Mouse (Mus musculus): Measurements from ENCODE around the gene Atp5s. TPM values are rescaled to one million over a fixed set of nuclear protein-coding genes. Genes with fewer than 3 reads are reported as not detected.
A peak's percentile ranks its signal among the peaks of the same experiment; 100 is the strongest.

The Atp5s gene
- polyA plus RNA-seq, 1 experiment = 9.3 TPM

- Histone ChIP-seq H3K36me3 (ENCODE audit: control insufficient read depth, insufficient read depth) (no peaks in the 10 kb centered on the region), H3K4me3 (no peak overlapping the region)
- TF ChIP-seq MYOG (IDR thresholded peaks at IDR 0.05; ENCODE audit: control insufficient read depth in 1 of 3, insufficient read depth in 1 of 3, insufficient read length in 2 of 3, low read depth in 2 of 3) (peak in 2 of 3 experiments; percentile 60 to 77), POLR2A (IDR thresholded peaks at IDR 0.05; ENCODE audit: insufficient read length, low read depth) (no peak), TCF3 (IDR thresholded peaks at IDR 0.05; ENCODE audit: insufficient read length, low read depth) (no peak), E2F4 (IDR thresholded peaks at IDR 0.05; ENCODE audit: insufficient read depth) (no peak), MYOD1 (IDR thresholded peaks at IDR 0.05; ENCODE audit: control insufficient read depth in 1 of 3, insufficient read length in 2 of 3, low read depth in 2 of 3) (peak in 2 of 3 experiments; percentile 6 to 50), TCF12 (IDR thresholded peaks at IDR 0.05; ENCODE audit: insufficient read depth, poor library complexity, severe bottlenecking) (no peak), USF1 (IDR thresholded peaks at IDR 0.05; ENCODE audit: low read depth) (no peak), CEBPB (IDR thresholded peaks at IDR 0.05; ENCODE audit: insufficient read depth, poor library complexity, severe bottlenecking) (no peak), POLR2AphosphoS2 (IDR thresholded peaks at IDR 0.05; ENCODE audit: insufficient read length, low read depth) (no peak)
Measured at GRCm38 (mm10) chr12:69689094-69689493, 35.7 kb upstream of the Atp5s start.

GRCm38 (mm10) chr12:69690714-69691113 lies 34.0 kb upstream of the Atp5s start:
- no peak overlapping the region for H3K4me3 ChIP-seq
- no peak overlapping the region for H3ac ChIP-seq (ENCODE audit: control insufficient read depth, insufficient read length)
- TF ChIP-seq POLR2AphosphoS2 (IDR thresholded peaks at IDR 0.05; ENCODE audit: insufficient read length, low read depth) (no peak), E2F4 (IDR thresholded peaks at IDR 0.05; ENCODE audit: insufficient read depth) (no peak)
- H3K79me2 ChIP-seq (ENCODE audit: control insufficient read depth, insufficient read depth) = no peaks in the 10 kb centered on the region
- H3K4me2 ChIP-seq (ENCODE audit: low read depth) = no peak overlapping the region
- no peaks in the 10 kb centered on the region for H3K27me3 ChIP-seq (ENCODE audit: control insufficient read depth, insufficient read depth, insufficient read length)
- H3K36me3 ChIP-seq (ENCODE audit: control insufficient read depth, insufficient read depth) = no peaks in the 10 kb centered on the region

More at GRCm38 (mm10) chr12:69689094-69689493, 35.7 kb upstream of the Atp5s start:
- H3K79me2 ChIP-seq (ENCODE audit: control insufficient read depth, insufficient read depth) = no peaks in the 10 kb centered on the region
- no peaks in the 10 kb centered on the region for H3K27me3 ChIP-seq (ENCODE audit: control insufficient read depth, insufficient read depth, insufficient read length)
- H3ac ChIP-seq (ENCODE audit: control insufficient read depth, insufficient read length) = no peak overlapping the region
- H3K4me2 ChIP-seq (ENCODE audit: low read depth) = no peak overlapping the region

GRCm38 (mm10) chr12:69693471-69693870 lies 31.3 kb upstream of the Atp5s start:
- H3K4me2 ChIP-seq (ENCODE audit: low read depth) = no peak overlapping the region
- H3K36me3 ChIP-seq (ENCODE audit: control insufficient read depth, insufficient read depth) = no peaks in the 10 kb centered on the region
- H3ac ChIP-seq (ENCODE audit: control insufficient read depth, insufficient read length) = no peak overlapping the region
- H3K27me3 ChIP-seq (ENCODE audit: control insufficient read depth, insufficient read depth, insufficient read length) = no peaks in the 10 kb centered on the region
- no peak overlapping the region for H3K4me3 ChIP-seq
- no peaks in the 10 kb centered on the region for H3K79me2 ChIP-seq (ENCODE audit: control insufficient read depth, insufficient read depth)
- no peak for TF ChIP-seq E2F4 (IDR thresholded peaks at IDR 0.05; ENCODE audit: insufficient read depth)
- no peak for TF ChIP-seq TCF12 (IDR thresholded peaks at IDR 0.05; ENCODE audit: insufficient read depth, poor library complexity, severe bottlenecking)
- TF ChIP-seq MYOD1 (IDR thresholded peaks at IDR 0.05; ENCODE audit: control insufficient read depth in 1 of 3, insufficient read length in 2 of 3, low read depth in 2 of 3) = no peak
- TF ChIP-seq USF1 (IDR thresholded peaks at IDR 0.05; ENCODE audit: low read depth) = no peak
- no peak for TF ChIP-seq REST (IDR thresholded peaks at IDR 0.05; ENCODE audit: insufficient read depth, insufficient read length)
- TF ChIP-seq POLR2A (IDR thresholded peaks at IDR 0.05; ENCODE audit: insufficient read length, low read depth) = no peak
- no peak for TF ChIP-seq TCF3 (IDR thresholded peaks at IDR 0.05; ENCODE audit: insufficient read length, low read depth)
- TF ChIP-seq SRF (IDR thresholded peaks at IDR 0.05; ENCODE audit: control insufficient read depth, insufficient read length, low read depth) = no peak
- TF ChIP-seq MYOG (IDR thresholded peaks at IDR 0.05; ENCODE audit: control insufficient read depth in 1 of 3, insufficient read depth in 1 of 3, insufficient read length in 2 of 3, low read depth in 2 of 3) = no peak
- no peak for TF ChIP-seq CEBPB (IDR thresholded peaks at IDR 0.05; ENCODE audit: insufficient read depth, poor library complexity, severe bottlenecking)
- no peak for TF ChIP-seq MAX (IDR thresholded peaks at IDR 0.05; ENCODE audit: low read depth)
- TF ChIP-seq POLR2AphosphoS2 (IDR thresholded peaks at IDR 0.05; ENCODE audit: insufficient read length, low read depth) = no peak

GRCm38 (mm10) chr12:69696746-69697145 lies 28.0 kb upstream of the Atp5s start:
- Histone ChIP-seq H3K4me3 (no peak overlapping the region), H3K79me2 (ENCODE audit: control insufficient read depth, insufficient read depth) (no peaks in the 10 kb centered on the region), H3K27me3 (ENCODE audit: control insufficient read depth, insufficient read depth, insufficient read length) (no peaks in the 10 kb centered on the region), H3ac (ENCODE audit: control insufficient read depth, insufficient read length) (no peak overlapping the region), H3K4me2 (ENCODE audit: low read depth) (no peak overlapping the region), H3K36me3 (ENCODE audit: control insufficient read depth, insufficient read depth) (no peaks in the 10 kb centered on the region)
- no peak for TF ChIP-seq TCF3 (IDR thresholded peaks at IDR 0.05; ENCODE audit: insufficient read length, low read depth)
- TF ChIP-seq SRF (IDR thresholded peaks at IDR 0.05; ENCODE audit: control insufficient read depth, insufficient read length, low read depth) = no peak
- no peak for TF ChIP-seq POLR2AphosphoS2 (IDR thresholded peaks at IDR 0.05; ENCODE audit: insufficient read length, low read depth)
- TF ChIP-seq MAX (IDR thresholded peaks at IDR 0.05; ENCODE audit: low read depth) = no peak
- TF ChIP-seq USF1 (IDR thresholded peaks at IDR 0.05; ENCODE audit: low read depth) = no peak
- no peak for TF ChIP-seq POLR2A (IDR thresholded peaks at IDR 0.05; ENCODE audit: insufficient read length, low read depth)
- TF ChIP-seq MYOG (IDR thresholded peaks at IDR 0.05; ENCODE audit: control insufficient read depth in 1 of 3, insufficient read depth in 1 of 3, insufficient read length in 2 of 3, low read depth in 2 of 3) = no peak
- no peak for TF ChIP-seq TCF12 (IDR thresholded peaks at IDR 0.05; ENCODE audit: insufficient read depth, poor library complexity, severe bottlenecking)
- TF ChIP-seq REST (IDR thresholded peaks at IDR 0.05; ENCODE audit: insufficient read depth, insufficient read length) = no peak
- TF ChIP-seq MYOD1 (IDR thresholded peaks at IDR 0.05; ENCODE audit: control insufficient read depth in 1 of 3, insufficient read length in 2 of 3, low read depth in 2 of 3) = no peak
- no peak for TF ChIP-seq E2F4 (IDR thresholded peaks at IDR 0.05; ENCODE audit: insufficient read depth)
- no peak for TF ChIP-seq CEBPB (IDR thresholded peaks at IDR 0.05; ENCODE audit: insufficient read depth, poor library complexity, severe bottlenecking)

- Histone ChIP-seq H3K4me3 (no peak overlapping the region), H3K27me3 (ENCODE audit: control insufficient read depth, insufficient read depth, insufficient read length) (no peaks in the 10 kb centered on the region), H3ac (ENCODE audit: control insufficient read depth, insufficient read length) (no peak overlapping the region), H3K36me3 (ENCODE audit: control insufficient read depth, insufficient read depth) (no peaks in the 10 kb centered on the region), H3K79me2 (ENCODE audit: control insufficient read depth, insufficient read depth) (no peaks in the 10 kb centered on the region), H3K4me2 (ENCODE audit: low read depth) (peak overlapping the region; percentile 33)
- no peak for TF ChIP-seq USF1 (IDR thresholded peaks at IDR 0.05; ENCODE audit: low read depth)
- peak in 1 of 3 experiments; percentile 60 for TF ChIP-seq MYOG (IDR thresholded peaks at IDR 0.05; ENCODE audit: control insufficient read depth in 1 of 3, insufficient read depth in 1 of 3, insufficient read length in 2 of 3, low read depth in 2 of 3)
- TF ChIP-seq E2F4 (IDR thresholded peaks at IDR 0.05; ENCODE audit: insufficient read depth) = no peak
- TF ChIP-seq TCF3 (IDR thresholded peaks at IDR 0.05; ENCODE audit: insufficient read length, low read depth) = no peak
- peak in 2 of 3 experiments; percentile 37 to 73 for TF ChIP-seq MYOD1 (IDR thresholded peaks at IDR 0.05; ENCODE audit: control insufficient read depth in 1 of 3, insufficient read length in 2 of 3, low read depth in 2 of 3)
- TF ChIP-seq POLR2AphosphoS2 (IDR thresholded peaks at IDR 0.05; ENCODE audit: insufficient read length, low read depth) = no peak
- peak; percentile 1 for TF ChIP-seq TCF12 (IDR thresholded peaks at IDR 0.05; ENCODE audit: insufficient read depth, poor library complexity, severe bottlenecking)
Measured at GRCm38 (mm10) chr12:69698352-69698751, 26.4 kb upstream of the Atp5s start.
